Mouse (Mus musculus) intestine, postnatal 0 days (tissue): Measurements from ENCODE around the gene Kcnj8. TPM values are rescaled to one million over a fixed set of nuclear protein-coding genes. Genes with fewer than 3 reads are reported as not detected.

ENCODE experiments used
- ATAC-seq: fragments of 200-750 bp; cut with Nextera tagmentation; 2 replicates; pipeline ENCODE4 v1.8.0; 2017; ENCODE audit warnings: mild to moderate bottlenecking, moderate TSS enrichment, moderate library complexity
- H3K27ac ChIP-seq: fragments of 300-500 bp; sonication (generic); 2 replicates; pipeline ENCODE4 v1.5.1; 2014; ENCODE audit warnings: mild to moderate bottlenecking, low read depth, low read length, moderate library complexity
- H3K27me3 ChIP-seq: fragments of 300-500 bp; sonication (generic); replicated peaks from 2 replicates; pipeline ENCODE4 v1.6.1; 2014; ENCODE audit warnings: low read length, mixed read lengths; ENCODE audit not compliant: control insufficient read depth, insufficient read depth
- H3K36me3 ChIP-seq: fragments of 300-500 bp; sonication (generic); 2 replicates; pipeline ENCODE4 v1.6.1; 2014; ENCODE audit warnings: mild to moderate bottlenecking, moderate library complexity; ENCODE audit not compliant: control insufficient read depth, insufficient read depth
- H3K4me1 ChIP-seq: fragments of 300-500 bp; sonication (generic); replicated peaks from 2 replicates; pipeline ENCODE4 v1.6.1; 2014; ENCODE audit warnings: antibody characterized with exemption, low read length, mixed read lengths; ENCODE audit not compliant: control insufficient read depth, insufficient read depth
- H3K4me2 ChIP-seq: fragments of 300-500 bp; sonication (generic); replicated peaks from 2 replicates; pipeline ENCODE4 v1.6.1; 2014; ENCODE audit warnings: low read depth, mild to moderate bottlenecking, moderate library complexity
- H3K4me3 ChIP-seq: fragments of 300-500 bp; sonication (generic); 2 replicates; pipeline ENCODE4 v1.5.1; 2014; ENCODE audit warnings: low read depth, low read length
- H3K9ac ChIP-seq: fragments of 300-500 bp; sonication (generic); 2 replicates; pipeline ENCODE4 v1.6.1; 2014; ENCODE audit warnings: mild to moderate bottlenecking, low read depth, low read length
- H3K9me3 ChIP-seq: fragments of 300-500 bp; sonication (generic); 2 replicates; pipeline ENCODE4 v1.6.1; 2016; ENCODE audit warnings: mixed run types; ENCODE audit not compliant: control insufficient read depth
- CTCF ChIP-seq: sonication (generic); IDR thresholded peaks from 2 replicates; pipeline ENCODE4 v1.5.1; 2016; ENCODE audit warnings: low read depth, mild to moderate bottlenecking, control low read depth, antibody characterized with exemption, moderate library complexity
- WGBS: fragments of 180-500 bp; shearing (Covaris S2); extraction: QIAGEN DNeasy Blood & Tissue Kit; methylation state at CpG from one replicate; pipeline ENCODE4 v1.1.7; 2014; 5-methylcytosine and 5-hydroxymethylcytosine counted together
- polyA plus RNA-seq: library from polyadenylated mRNA; unstranded; fragments of >200 nt; fragmentation: Nextera tagmentation; extraction: Ambion mirVana; gene quantifications from 2 replicates; pipeline ENCODE4 v1.2.1, GENCODE M21; 2015

Gene Kcnj8
- polyA plus RNA-seq, 1 experiment from 2014 or later, result 28.7 TPM

GRCm38 (mm10) chr6:142532141-142532540, 39.3 kb downstream of the Kcnj8 start:
- Histone ChIP-seq H3K9me3 (no peaks in the 10 kb centered on the region), H3K27ac (no peak overlapping the region), H3K9ac (no peak overlapping the region), H3K4me2 (no peak overlapping the region), H3K4me1 (peaks cover 2% of the 10 kb centered on the region; the same call in 1 of the 2 replicates), H3K36me3 (no peaks in the 10 kb centered on the region), H3K27me3 (no peaks in the 10 kb centered on the region), H3K4me3 (no peak overlapping the region)
- 87% methylated on average over 17 of the region's 17 CpGs for WGBS
- ATAC-seq, result no peak
- no peak for TF ChIP-seq CTCF

- H3K36me3 ChIP-seq, result no peaks in the 10 kb centered on the region
- H3K4me1 ChIP-seq, result peaks cover 2% of the 10 kb centered on the region; the same call in 1 of the 2 replicates
- no peak overlapping the region; the same call in 1 of the 2 replicates for H3K27ac ChIP-seq
- no peak overlapping the region for H3K9ac ChIP-seq
- ATAC-seq, result no peak
- no peaks in the 10 kb centered on the region for H3K9me3 ChIP-seq
- 59% methylated on average over 5 of the region's 5 CpGs for WGBS
- no peak for TF ChIP-seq CTCF
- no peaks in the 10 kb centered on the region for H3K27me3 ChIP-seq
- no peak overlapping the region for H3K4me2 ChIP-seq
- no peak overlapping the region for H3K4me3 ChIP-seq
These were observed 41.0 kb downstream of the Kcnj8 start for GRCm38 (mm10) chr6:142530378-142530777.

- Histone ChIP-seq H3K27me3 (no peaks in the 10 kb centered on the region), H3K36me3 (no peaks in the 10 kb centered on the region), H3K9ac (no peak overlapping the region), H3K4me1 (peaks cover 2% of the 10 kb centered on the region; the same call in 1 of the 2 replicates), H3K4me2 (no peak overlapping the region), H3K27ac (no peak overlapping the region), H3K4me3 (no peak overlapping the region), H3K9me3 (no peaks in the 10 kb centered on the region)
- no peak for ATAC-seq
- no peak for TF ChIP-seq CTCF
- WGBS, result 81% methylated on average over 8 of the region's 8 CpGs
These were observed 41.7 kb downstream of the Kcnj8 start for GRCm38 (mm10) chr6:142529680-142530079.

- no peaks in the 10 kb centered on the region for H3K27me3 ChIP-seq
- H3K9ac ChIP-seq, result no peak overlapping the region
- H3K4me2 ChIP-seq, result no peak overlapping the region
- H3K27ac ChIP-seq, result no peak overlapping the region
- H3K4me1 ChIP-seq, result peaks cover 2% of the 10 kb centered on the region; the same call in 1 of the 2 replicates
- no peaks in the 10 kb centered on the region for H3K36me3 ChIP-seq
- no peak for ATAC-seq
- H3K4me3 ChIP-seq, result no peak overlapping the region
- H3K9me3 ChIP-seq, result no peaks in the 10 kb centered on the region
- WGBS, result 24% methylated on average over 1 of the region's 1 CpGs
- TF ChIP-seq CTCF, result no peak
These were observed 43.4 kb downstream of the Kcnj8 start for GRCm38 (mm10) chr6:142527931-142528562.

GRCm38 (mm10) chr6:142524635-142525308, 46.6 kb downstream of the Kcnj8 start:
- no peak overlapping the region for H3K4me2 ChIP-seq
- 5% methylated on average over 4 of the region's 4 CpGs for WGBS

GRCm38 (mm10) chr6:142521591-142522110, 49.8 kb downstream of the Kcnj8 start:
- Histone ChIP-seq H3K36me3 (no peaks in the 10 kb centered on the region), H3K4me2 (no peak overlapping the region), H3K9ac (no peak overlapping the region), H3K4me3 (no peak overlapping the region), H3K27me3 (no peaks in the 10 kb centered on the region), H3K27ac (no peak overlapping the region), H3K9me3 (no peaks in the 10 kb centered on the region), H3K4me1 (no peaks in the 10 kb centered on the region)
- no peak for TF ChIP-seq CTCF
- 82% methylated on average over 12 of the region's 12 CpGs for WGBS
- ATAC-seq, result no peak

More at GRCm38 (mm10) chr6:142524635-142525308, 46.6 kb downstream of the Kcnj8 start:
- Histone ChIP-seq H3K4me3 (no peak overlapping the region), H3K9me3 (no peaks in the 10 kb centered on the region), H3K27ac (no peak overlapping the region), H3K36me3 (no peaks in the 10 kb centered on the region), H3K4me1 (peaks cover 2% of the 10 kb centered on the region; the same call in 1 of the 2 replicates), H3K27me3 (no peaks in the 10 kb centered on the region), H3K9ac (no peak overlapping the region)
- TF ChIP-seq CTCF, result peak; percentile 91
- ATAC-seq, result peak; percentile 57
